Mouse (Mus musculus) forebrain, postnatal 0 days (tissue): ENCODE data around the gene Cnmd. TPM values are rescaled to one million over a fixed set of nuclear protein-coding genes. Genes with fewer than 3 reads are reported as not detected.

ENCODE experiments used
- ATAC-seq: fragments of 200-750 bp; cut with Nextera tagmentation; 2 replicates; pipeline ENCODE4 v1.8.0; 2017; ENCODE audit warnings: mild to moderate bottlenecking, moderate library complexity
- DNase-seq: peaks from one replicate; pipeline ENCODE4 v3.0.0-alpha.2; 2015
- H3K27ac ChIP-seq: fragments of 300-500 bp; sonication (generic); 2 replicates; pipeline ENCODE4 v1.5.1; 2014; ENCODE audit warnings: low read depth, mild to moderate bottlenecking, antibody characterized with exemption, low read length, moderate library complexity, mixed read lengths
- H3K27me3 ChIP-seq: fragments of 300-500 bp; sonication (generic); 2 replicates; pipeline ENCODE4 v1.6.1; 2014; ENCODE audit warnings: mild to moderate bottlenecking, low read length, mixed read lengths; ENCODE audit not compliant: insufficient read depth
- H3K36me3 ChIP-seq: fragments of 300-500 bp; sonication (generic); 2 replicates; pipeline ENCODE4 v1.6.1; 2014; ENCODE audit warnings: mild to moderate bottlenecking, moderate library complexity; ENCODE audit not compliant: insufficient read depth
- H3K4me1 ChIP-seq: fragments of 300-500 bp; sonication (generic); 2 replicates; pipeline ENCODE4 v1.6.1; 2014; ENCODE audit warnings: antibody characterized with exemption; ENCODE audit not compliant: insufficient read depth
- H3K4me2 ChIP-seq: fragments of 300-500 bp; sonication (generic); 2 replicates; pipeline ENCODE4 v1.6.1; 2014; ENCODE audit warnings: low read depth, mild to moderate bottlenecking, moderate library complexity
- H3K4me3 ChIP-seq: fragments of 300-500 bp; sonication (generic); 2 replicates; pipeline ENCODE4 v1.5.1; 2014; ENCODE audit warnings: low read depth, low read length, mixed read lengths
- H3K9ac ChIP-seq: fragments of 300-500 bp; sonication (generic); 2 replicates; pipeline ENCODE4 v1.6.1; 2014; ENCODE audit warnings: mild to moderate bottlenecking
- H3K9me3 ChIP-seq: fragments of 300-500 bp; sonication (generic); 2 replicates; pipeline ENCODE4 v1.6.1; 2016; ENCODE audit warnings: low read length
- CTCF ChIP-seq: sonication (generic); IDR thresholded peaks from 2 replicates; pipeline ENCODE4 v1.5.1; 2016; ENCODE audit warnings: antibody characterized with exemption, control low read depth, low read depth
- WGBS: fragments of 180-500 bp; shearing (Covaris S2); extraction: QIAGEN DNeasy Blood & Tissue Kit; methylation state at CpG from one replicate; pipeline ENCODE4 v1.1.7; 2014; 5-methylcytosine and 5-hydroxymethylcytosine counted together
- polyA plus RNA-seq: library from polyadenylated mRNA; unstranded; fragments of >200 nt; fragmentation: Nextera tagmentation; extraction: Ambion mirVana; gene quantifications from 2 replicates; pipeline ENCODE4 v1.2.1, GENCODE M21; 2015
- total RNA-seq: library from RNA; depleted of rRNA; stranded (reverse); fragments of >200 nt; gene quantifications from 2 replicates; pipeline ENCODE4 v1.2.3, GENCODE M21; 2014

Gene Cnmd
- total and polyA plus RNA-seq, 2 experiments from 2014 or later, result 5.5 to 6.8 TPM

- peak; percentile 62 for TF ChIP-seq CTCF
- Histone ChIP-seq H3K9me3 (no peaks in the 10 kb centered on the region), H3K27ac (no peak overlapping the region), H3K9ac (no peak overlapping the region), H3K36me3 (no peaks in the 10 kb centered on the region), H3K27me3 (no peaks in the 10 kb centered on the region), H3K4me3 (no peak overlapping the region), H3K4me2 (peak overlapping the region; percentile 20; the same call in 1 of the 2 replicates), H3K4me1 (peaks cover 10% of the 10 kb centered on the region; the same call in 1 of the 2 replicates)
- DNase-seq (no peak), ATAC-seq (peak; percentile 38)
- WGBS, result 19% methylated on average over 33 of the region's 33 CpGs
Measured at GRCm38 (mm10) chr14:79661005-79661917, 709 bp downstream of the Cnmd start.

- DNase-seq, result no peak
- Histone ChIP-seq H3K4me3 (no peak overlapping the region), H3K9ac (no peak overlapping the region), H3K4me2 (no peak overlapping the region), H3K36me3 (no peaks in the 10 kb centered on the region), H3K9me3 (no peaks in the 10 kb centered on the region), H3K27ac (peak overlapping the region; percentile 52; the same call in 1 of the 2 replicates), H3K4me1 (peaks cover 10% of the 10 kb centered on the region; the same call in 1 of the 2 replicates), H3K27me3 (no peaks in the 10 kb centered on the region)
- no peak for TF ChIP-seq CTCF
- WGBS, result 31% methylated on average over 5 of the region's 5 CpGs
- ATAC-seq, result no peak
Measured at GRCm38 (mm10) chr14:79660467-79660866, 1.5 kb downstream of the Cnmd start.

- Histone ChIP-seq H3K4me2 (no peak overlapping the region), H3K4me3 (no peak overlapping the region), H3K36me3 (no peaks in the 10 kb centered on the region), H3K27ac (peak overlapping the region; percentile 62), H3K27me3 (no peaks in the 10 kb centered on the region), H3K9ac (no peak overlapping the region), H3K9me3 (no peaks in the 10 kb centered on the region), H3K4me1 (peaks cover 10% of the 10 kb centered on the region; the same call in 1 of the 2 replicates)
- 61% methylated on average over 6 of the region's 6 CpGs for WGBS
- ATAC-seq, result peak; percentile 47
- no peak for DNase-seq
- TF ChIP-seq CTCF, result no peak
Measured at GRCm38 (mm10) chr14:79658748-79659508, 3.0 kb downstream of the Cnmd start.

GRCm38 (mm10) chr14:79658286-79658685, 3.7 kb downstream of the Cnmd start:
- Histone ChIP-seq H3K9ac (no peak overlapping the region), H3K4me3 (no peak overlapping the region), H3K4me1 (peaks cover 10% of the 10 kb centered on the region; the same call in 1 of the 2 replicates), H3K36me3 (no peaks in the 10 kb centered on the region), H3K4me2 (peak overlapping the region; percentile 13; the same call in 1 of the 2 replicates), H3K27me3 (no peaks in the 10 kb centered on the region), H3K9me3 (no peaks in the 10 kb centered on the region), H3K27ac (peak overlapping the region; percentile 62)
- ATAC-seq (peak; percentile 83), DNase-seq (peak; percentile 60)
- 42% methylated on average over 5 of the region's 5 CpGs for WGBS
- no peak for TF ChIP-seq CTCF

GRCm38 (mm10) chr14:79652654-79653053, 9.3 kb downstream of the Cnmd start:
- WGBS, result 72% methylated on average over 4 of the region's 4 CpGs
- Histone ChIP-seq H3K9me3 (no peaks in the 10 kb centered on the region), H3K9ac (no peak overlapping the region), H3K4me3 (no peak overlapping the region), H3K27me3 (no peaks in the 10 kb centered on the region), H3K4me2 (no peak overlapping the region), H3K4me1 (no peaks in the 10 kb centered on the region), H3K36me3 (no peaks in the 10 kb centered on the region), H3K27ac (no peak overlapping the region)
- DNase-seq (no peak), ATAC-seq (peak; percentile 36; the same call in 1 of the 2 replicates)
- no peak for TF ChIP-seq CTCF

GRCm38 (mm10) chr14:79649680-79650079, 12.3 kb downstream of the Cnmd start:
- Histone ChIP-seq H3K4me3 (no peak overlapping the region), H3K4me1 (no peaks in the 10 kb centered on the region), H3K27me3 (no peaks in the 10 kb centered on the region), H3K27ac (no peak overlapping the region), H3K9ac (no peak overlapping the region), H3K36me3 (no peaks in the 10 kb centered on the region), H3K9me3 (no peaks in the 10 kb centered on the region), H3K4me2 (no peak overlapping the region)
- WGBS, result 61% methylated on average over 3 of the region's 3 CpGs
- ATAC-seq (no peak), DNase-seq (no peak)
- TF ChIP-seq CTCF, result no peak
